Mouse (Mus musculus): Measurements from ENCODE around the gene Rab25. TPM values are rescaled to one million over a fixed set of nuclear protein-coding genes. Genes with fewer than 3 reads are reported as not detected.

The Rab25 gene
- polyA plus RNA-seq, 1 experiment: 9.3 TPM

DNA sequence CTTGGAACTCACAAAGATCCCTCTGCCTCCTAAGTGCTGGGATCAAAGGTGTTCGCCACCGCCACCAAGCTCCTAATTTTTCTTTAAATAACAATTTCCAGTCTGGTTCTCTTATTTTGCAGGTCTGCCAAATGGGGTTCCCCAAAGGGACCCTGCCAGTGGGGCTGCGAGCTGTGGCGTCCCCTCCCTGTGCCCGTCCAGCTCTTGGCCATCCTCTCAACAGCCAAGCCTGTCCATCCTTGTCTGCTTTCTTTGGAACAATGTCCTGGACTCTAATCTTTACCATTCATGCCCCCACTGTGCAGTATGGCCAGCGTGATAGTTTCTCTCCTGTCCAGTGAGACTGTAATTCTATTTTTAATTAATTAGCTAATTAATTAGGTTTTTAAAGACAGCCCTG is 26.9 kb downstream of the Rab25 start:
- peaks cover 8% of the 10 kb centered on the region for H3K36me3 ChIP-seq (ENCODE audit: control insufficient read depth, insufficient read depth, low read length)
- H3K27me3 ChIP-seq (ENCODE audit: control insufficient read depth, insufficient read depth, low read length): no peaks in the 10 kb centered on the region
- DNase-seq: no peak
- H3K4me3 ChIP-seq (ENCODE audit: control insufficient read depth, insufficient read depth, low read length): no peak overlapping the region
- peaks cover 8% of the 10 kb centered on the region; the same call in 1 of the 2 replicates for H3K4me1 ChIP-seq (replicated peaks; ENCODE audit: control insufficient read depth, insufficient read depth, low read length)
- H3K27ac ChIP-seq (ENCODE audit: control insufficient read depth, insufficient read depth, low read length): no peak overlapping the region
- WGBS: 89% methylated on average over 6 of the region's 6 CpGs
- TF ChIP-seq POLR2A (IDR thresholded peaks at IDR 0.05; ENCODE audit: control insufficient read depth, extremely low read depth, insufficient read depth, low read length, poor library complexity) (no peak), CTCF (IDR thresholded peaks at IDR 0.05; ENCODE audit: borderline replicate concordance, control insufficient read depth, extremely low read depth, insufficient read depth, low read length, poor library complexity) (no peak)

DNA sequence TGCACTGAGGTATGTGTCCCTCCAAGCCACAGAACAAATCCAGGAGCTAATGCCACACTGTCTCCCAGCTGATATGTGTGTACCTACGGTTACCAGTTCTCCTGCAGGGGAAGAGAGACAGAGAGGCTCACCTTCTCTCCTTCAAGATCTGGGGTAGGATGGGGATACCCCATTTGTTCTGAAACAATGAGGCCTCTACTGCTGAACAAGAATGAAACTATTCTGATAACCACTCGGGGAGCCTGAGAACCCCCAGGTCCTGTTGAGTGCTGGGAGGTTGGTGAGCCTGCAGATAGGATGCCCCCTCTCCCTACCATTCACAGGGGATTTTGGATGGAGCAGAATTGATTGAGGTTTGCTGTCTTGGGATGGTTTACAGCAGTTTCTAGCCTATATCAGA is 28.0 kb downstream of the Rab25 start:
- Histone ChIP-seq H3K4me3 (ENCODE audit: control insufficient read depth, insufficient read depth, low read length) (no peak overlapping the region), H3K4me1 (replicated peaks; ENCODE audit: control insufficient read depth, insufficient read depth, low read length) (peaks cover 10% of the 10 kb centered on the region; the same call in 1 of the 2 replicates), H3K27me3 (ENCODE audit: control insufficient read depth, insufficient read depth, low read length) (no peaks in the 10 kb centered on the region), H3K27ac (ENCODE audit: control insufficient read depth, insufficient read depth, low read length) (no peak overlapping the region), H3K36me3 (ENCODE audit: control insufficient read depth, insufficient read depth, low read length) (peaks cover 7% of the 10 kb centered on the region)
- no peak for TF ChIP-seq POLR2A (IDR thresholded peaks at IDR 0.05; ENCODE audit: control insufficient read depth, extremely low read depth, insufficient read depth, low read length, poor library complexity)
- WGBS: 85% methylated on average over 2 of the region's 2 CpGs
- DNase-seq: no peak

DNA sequence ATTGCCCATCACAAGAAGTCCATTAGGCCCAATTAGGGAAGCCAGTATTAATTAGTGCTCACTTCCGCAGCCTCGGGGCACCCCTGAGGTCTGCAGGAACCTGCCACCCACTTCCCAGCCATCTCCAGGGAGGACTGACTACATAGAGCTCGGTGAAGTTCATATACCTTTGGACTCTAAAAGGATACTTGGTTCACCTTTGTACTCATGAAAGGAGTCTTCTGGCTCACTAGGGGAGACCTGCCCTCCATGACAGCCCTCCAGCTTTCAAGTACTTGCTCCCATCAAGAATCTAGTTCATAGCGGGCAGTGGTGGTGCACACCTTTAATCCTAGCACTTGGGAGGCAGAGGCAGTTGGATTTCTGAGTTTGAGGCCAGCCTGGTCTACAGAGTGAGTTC is 29.7 kb downstream of the Rab25 start:
- Histone ChIP-seq H3K27me3 (ENCODE audit: control insufficient read depth, insufficient read depth, low read length) (no peaks in the 10 kb centered on the region), H3K27ac (ENCODE audit: control insufficient read depth, insufficient read depth, low read length) (no peak overlapping the region), H3K4me1 (replicated peaks; ENCODE audit: control insufficient read depth, insufficient read depth, low read length) (peaks cover 27% of the 10 kb centered on the region), H3K36me3 (ENCODE audit: control insufficient read depth, insufficient read depth, low read length) (no peaks in the 10 kb centered on the region), H3K4me3 (ENCODE audit: control insufficient read depth, insufficient read depth, low read length) (no peak overlapping the region)
- TF ChIP-seq POLR2A (IDR thresholded peaks at IDR 0.05; ENCODE audit: control insufficient read depth, extremely low read depth, insufficient read depth, low read length, poor library complexity): no peak
- WGBS: 94% methylated on average over 4 of the region's 4 CpGs
- no peak for DNase-seq

DNA sequence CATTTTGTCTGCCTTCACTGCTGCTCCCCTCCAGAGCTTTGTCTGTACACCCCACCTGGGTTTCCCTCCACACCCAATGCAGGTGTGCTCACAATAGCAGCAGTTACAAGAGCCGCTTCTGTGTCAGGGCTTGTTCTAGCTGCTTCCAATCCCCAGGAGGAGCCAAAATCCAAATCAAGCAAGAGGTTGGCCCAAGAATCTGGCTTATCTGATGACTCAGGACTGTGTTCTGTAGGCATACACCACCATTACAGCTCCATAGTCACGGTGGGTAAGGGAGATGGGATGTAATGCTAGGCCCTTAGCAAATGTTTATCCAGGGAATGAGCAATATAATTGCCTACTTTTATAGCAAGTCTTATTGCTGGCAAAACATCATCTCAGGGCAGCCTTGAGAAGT is 31.7 kb downstream of the Rab25 start:
- Histone ChIP-seq H3K27ac (ENCODE audit: control insufficient read depth, insufficient read depth, low read length) (no peak overlapping the region), H3K4me3 (ENCODE audit: control insufficient read depth, insufficient read depth, low read length) (no peak overlapping the region), H3K27me3 (ENCODE audit: control insufficient read depth, insufficient read depth, low read length) (no peaks in the 10 kb centered on the region), H3K4me1 (replicated peaks; ENCODE audit: control insufficient read depth, insufficient read depth, low read length) (peaks cover 40% of the 10 kb centered on the region), H3K36me3 (ENCODE audit: control insufficient read depth, insufficient read depth, low read length) (no peaks in the 10 kb centered on the region)
- TF ChIP-seq CTCF (IDR thresholded peaks at IDR 0.05; ENCODE audit: borderline replicate concordance, control insufficient read depth, extremely low read depth, insufficient read depth, low read length, poor library complexity) (no peak), POLR2A (IDR thresholded peaks at IDR 0.05; ENCODE audit: control insufficient read depth, extremely low read depth, insufficient read depth, low read length, poor library complexity) (no peak)
- whole genome bisulfite sequencing: 93% methylated on average over 2 of the region's 2 CpGs
- DNase-seq: no peak

DNA sequence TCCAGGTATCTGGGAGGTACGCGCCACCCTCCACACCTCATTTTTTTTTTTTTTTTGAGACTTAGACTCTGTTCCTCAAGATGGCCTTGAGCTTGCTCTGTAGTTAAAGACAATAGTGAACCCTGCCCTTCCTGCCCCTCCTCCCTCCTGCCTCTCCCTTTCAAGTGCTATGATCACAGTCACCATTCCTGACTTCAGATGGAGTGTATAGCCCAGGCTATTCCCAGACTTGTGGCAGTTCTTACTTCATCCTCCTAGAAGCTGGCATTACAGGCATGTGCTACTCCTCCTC is 33.1 kb downstream of the Rab25 start:
- Histone ChIP-seq H3K36me3 (ENCODE audit: control insufficient read depth, insufficient read depth, low read length) (no peaks in the 10 kb centered on the region), H3K4me3 (ENCODE audit: control insufficient read depth, insufficient read depth, low read length) (no peak overlapping the region), H3K4me1 (replicated peaks; ENCODE audit: control insufficient read depth, insufficient read depth, low read length) (peaks cover 52% of the 10 kb centered on the region), H3K27me3 (ENCODE audit: control insufficient read depth, insufficient read depth, low read length) (no peaks in the 10 kb centered on the region), H3K27ac (ENCODE audit: control insufficient read depth, insufficient read depth, low read length) (no peak overlapping the region)
- 97% methylated on average over 2 of the region's 2 CpGs for WGBS
- no peak for TF ChIP-seq POLR2A (IDR thresholded peaks at IDR 0.05; ENCODE audit: control insufficient read depth, extremely low read depth, insufficient read depth, low read length, poor library complexity)
- TF ChIP-seq CTCF (IDR thresholded peaks at IDR 0.05; ENCODE audit: borderline replicate concordance, control insufficient read depth, extremely low read depth, insufficient read depth, low read length, poor library complexity): no peak
- no peak for DNase-seq

DNA sequence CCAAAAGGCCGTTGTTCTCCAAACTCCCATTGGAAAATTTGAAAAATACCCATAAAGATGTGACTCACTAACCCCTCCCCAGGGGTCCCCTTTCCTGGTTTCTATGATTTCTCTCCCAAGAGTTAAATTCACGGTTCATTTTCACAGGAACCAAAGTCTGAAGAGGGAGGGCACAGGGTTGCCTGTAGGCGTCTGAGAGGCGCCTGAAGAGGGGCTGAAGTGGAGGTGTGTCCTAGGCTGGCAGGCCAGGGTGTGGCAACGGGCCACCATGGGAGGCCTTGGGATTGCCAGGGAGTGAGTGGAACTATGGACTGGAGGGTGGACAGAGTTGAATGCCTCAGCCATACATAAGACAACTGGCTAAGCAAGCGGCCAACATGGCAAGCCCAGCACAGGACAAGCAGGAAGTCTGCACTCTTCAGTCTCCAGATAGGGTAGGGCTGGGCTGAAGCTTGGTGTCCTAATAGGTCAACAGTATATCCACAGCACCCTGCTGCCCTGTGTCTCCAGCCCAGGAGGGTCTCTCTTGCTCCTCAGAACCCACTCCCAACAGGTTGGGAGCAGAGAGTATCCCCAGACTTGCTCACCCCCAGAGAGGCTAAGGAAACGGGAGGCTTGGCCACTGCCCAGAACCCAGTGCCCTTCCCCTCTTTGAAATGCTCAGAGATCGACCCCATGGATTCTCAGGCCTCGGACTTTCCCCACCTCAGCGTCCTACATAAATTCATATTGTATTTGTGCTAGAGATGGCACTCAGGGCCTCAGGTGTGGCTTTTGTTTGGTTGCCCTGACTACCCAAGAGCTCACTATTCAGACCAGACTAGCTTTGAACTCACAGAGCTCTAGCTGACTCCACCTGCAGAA is 33.6 kb downstream of the Rab25 start:
- H3K4me1 ChIP-seq (replicated peaks; ENCODE audit: control insufficient read depth, insufficient read depth, low read length): peaks cover 55% of the 10 kb centered on the region
- DNase-seq: no peak
- no peaks in the 10 kb centered on the region for H3K36me3 ChIP-seq (ENCODE audit: control insufficient read depth, insufficient read depth, low read length)
- TF ChIP-seq POLR2A (IDR thresholded peaks at IDR 0.05; ENCODE audit: control insufficient read depth, extremely low read depth, insufficient read depth, low read length, poor library complexity) (no peak), CTCF (IDR thresholded peaks at IDR 0.05; ENCODE audit: borderline replicate concordance, control insufficient read depth, extremely low read depth, insufficient read depth, low read length, poor library complexity) (no peak)
- no peak overlapping the region for H3K4me3 ChIP-seq (ENCODE audit: control insufficient read depth, insufficient read depth, low read length)
- WGBS: 88% methylated on average over 10 of the region's 10 CpGs
- H3K27ac ChIP-seq (ENCODE audit: control insufficient read depth, insufficient read depth, low read length): no peak overlapping the region
- H3K27me3 ChIP-seq (ENCODE audit: control insufficient read depth, insufficient read depth, low read length): no peaks in the 10 kb centered on the region

DNA sequence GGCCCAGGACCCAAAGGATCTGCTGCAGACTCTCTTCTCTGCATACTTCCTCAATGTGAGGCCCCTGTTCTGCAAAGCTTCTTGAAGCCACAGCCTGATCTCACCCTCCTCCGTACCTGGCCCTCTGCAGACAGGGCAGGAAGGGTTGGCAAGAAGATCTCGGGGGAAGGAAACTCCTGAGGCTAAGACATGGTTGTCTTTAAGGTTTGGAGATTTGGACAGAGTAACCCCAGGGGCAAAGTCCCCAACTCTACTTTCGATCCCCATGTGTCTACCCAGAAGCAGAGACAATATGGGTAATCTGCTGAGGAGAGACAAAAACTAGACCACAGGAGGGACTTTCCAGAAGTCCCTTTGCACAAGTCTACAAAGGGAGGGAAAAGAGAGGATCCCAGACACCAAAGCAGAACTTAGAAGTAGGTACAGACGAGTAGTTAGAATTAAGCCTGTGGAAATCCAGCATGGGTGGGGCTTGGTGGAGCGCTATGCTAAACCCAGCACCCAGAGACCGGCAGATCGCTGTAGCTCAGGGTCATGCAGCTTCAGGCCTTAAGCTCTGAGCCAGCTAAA is 34.5 kb downstream of the Rab25 start:
- H3K4me3 ChIP-seq (ENCODE audit: control insufficient read depth, insufficient read depth, low read length): no peak overlapping the region
- H3K27me3 ChIP-seq (ENCODE audit: control insufficient read depth, insufficient read depth, low read length): no peaks in the 10 kb centered on the region
- no peaks in the 10 kb centered on the region for H3K36me3 ChIP-seq (ENCODE audit: control insufficient read depth, insufficient read depth, low read length)
- no peak for DNase-seq
- peaks cover 62% of the 10 kb centered on the region for H3K4me1 ChIP-seq (replicated peaks; ENCODE audit: control insufficient read depth, insufficient read depth, low read length)
- H3K27ac ChIP-seq (ENCODE audit: control insufficient read depth, insufficient read depth, low read length): no peak overlapping the region
- 42% methylated on average over 7 of the region's 7 CpGs for WGBS
- TF ChIP-seq POLR2A (IDR thresholded peaks at IDR 0.05; ENCODE audit: control insufficient read depth, extremely low read depth, insufficient read depth, low read length, poor library complexity) (no peak), CTCF (IDR thresholded peaks at IDR 0.05; ENCODE audit: borderline replicate concordance, control insufficient read depth, extremely low read depth, insufficient read depth, low read length, poor library complexity) (no peak)

Data from thymus, adult 2 months (tissue).